Mouse (Mus musculus): Measurements from ENCODE around the gene Gtf2a1. TPM values are rescaled to one million over a fixed set of nuclear protein-coding genes. Genes with fewer than 3 reads are reported as not detected.
"Not testable (repeated sequence)": the region's sequence is repeated elsewhere in the genome, so short reads cannot be mapped to it uniquely, and the experiment has no call there.

The Gtf2a1 gene
- polyA plus RNA-seq, 1 experiment from 2014 or later, result 37.6 TPM

DNA sequence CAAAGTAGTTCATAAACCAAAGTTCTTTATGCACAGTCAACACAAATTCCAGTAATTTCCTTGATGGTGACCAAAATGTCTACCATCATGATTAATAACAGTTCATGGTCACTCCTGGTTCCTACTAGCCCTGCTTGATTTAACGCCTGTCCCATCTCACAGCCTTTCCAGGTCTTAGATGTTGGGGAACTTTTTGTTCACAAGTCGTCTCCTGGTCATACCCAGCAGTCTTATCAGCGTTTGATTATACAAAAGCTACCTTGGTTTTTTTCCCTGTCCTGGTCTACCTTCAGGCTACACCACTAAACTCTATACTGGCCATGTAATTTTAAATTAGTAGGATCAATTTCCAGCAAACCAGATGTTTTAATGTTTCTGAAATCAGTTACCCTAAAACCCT lies 3.2 kb downstream of the Gtf2a1 start:
- ATAC-seq (ENCODE audit: insufficient number of reproducible peaks, insufficient read depth, low FRiP score, low read depth), result no peak
- Histone ChIP-seq H3K9me3 (ENCODE audit: control insufficient read depth, low read depth, low read length) (no peaks in the 10 kb centered on the region), H3K4me2 (replicated peaks; ENCODE audit: low read depth, low read length) (peak overlapping the region; percentile 58), H3K4me3 (ENCODE audit: low read depth, low read length) (peak overlapping the region; percentile 52), H3K27me3 (ENCODE audit: control insufficient read depth, insufficient read depth, low read length) (no peaks in the 10 kb centered on the region), H3K27ac (ENCODE audit: low read length) (no peak overlapping the region), H3K4me1 (ENCODE audit: control insufficient read depth, insufficient read depth, low read length) (peaks cover 13% of the 10 kb centered on the region), H3K9ac (replicated peaks; ENCODE audit: low read depth, low read length) (no peak overlapping the region), H3K36me3 (ENCODE audit: control insufficient read depth, insufficient read depth, low read length) (peaks cover 22% of the 10 kb centered on the region; the same call in 1 of the 2 replicates)
- 44% methylated on average over 3 of the region's 3 CpGs for whole genome bisulfite sequencing

DNA sequence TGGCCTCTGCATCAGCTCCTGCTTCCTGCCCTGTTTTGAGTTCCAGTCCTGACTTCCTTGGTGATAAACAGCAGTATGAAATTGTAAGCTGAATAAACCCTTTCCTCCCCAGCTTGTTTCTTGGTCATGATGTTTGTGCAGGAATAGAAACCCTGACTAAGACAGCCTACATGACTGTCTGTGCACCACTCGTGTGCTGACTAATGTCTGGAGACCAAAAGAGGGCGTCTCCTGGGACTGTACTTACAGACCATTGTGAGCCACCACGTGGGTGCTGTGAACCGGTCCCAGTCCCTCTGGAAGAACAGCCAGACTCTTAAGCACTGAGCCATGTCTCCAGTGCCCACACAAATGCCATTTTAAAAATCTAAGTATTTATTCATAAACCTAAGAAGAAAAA lies 4.5 kb downstream of the Gtf2a1 start:
- peaks cover 22% of the 10 kb centered on the region; the same call in 1 of the 2 replicates for H3K36me3 ChIP-seq (ENCODE audit: control insufficient read depth, insufficient read depth, low read length)
- not testable (repeated sequence) for H3K4me1 ChIP-seq (ENCODE audit: control insufficient read depth, insufficient read depth, low read length); H3K9ac ChIP-seq (replicated peaks; ENCODE audit: low read depth, low read length); H3K9me3 ChIP-seq (ENCODE audit: control insufficient read depth, low read depth, low read length); H3K4me2 ChIP-seq (replicated peaks; ENCODE audit: low read depth, low read length); H3K4me3 ChIP-seq (ENCODE audit: low read depth, low read length); H3K27me3 ChIP-seq (ENCODE audit: control insufficient read depth, insufficient read depth, low read length); ATAC-seq (ENCODE audit: insufficient number of reproducible peaks, insufficient read depth, low FRiP score, low read depth); H3K27ac ChIP-seq (ENCODE audit: low read length)
- WGBS, result 91% methylated on average over 4 of the region's 4 CpGs

- ATAC-seq (ENCODE audit: insufficient number of reproducible peaks, insufficient read depth, low FRiP score, low read depth), result no peak
- H3K4me1 ChIP-seq (ENCODE audit: control insufficient read depth, insufficient read depth, low read length), result peaks cover 8% of the 10 kb centered on the region
- H3K4me3 ChIP-seq (ENCODE audit: low read depth, low read length), result no peak overlapping the region
- WGBS, result 92% methylated on average over 3 of the region's 3 CpGs
- H3K27me3 ChIP-seq (ENCODE audit: control insufficient read depth, insufficient read depth, low read length), result no peaks in the 10 kb centered on the region
- no peaks in the 10 kb centered on the region for H3K9me3 ChIP-seq (ENCODE audit: control insufficient read depth, low read depth, low read length)
- H3K36me3 ChIP-seq (ENCODE audit: control insufficient read depth, insufficient read depth, low read length), result peaks cover 22% of the 10 kb centered on the region; the same call in 1 of the 2 replicates
- no peak overlapping the region for H3K9ac ChIP-seq (replicated peaks; ENCODE audit: low read depth, low read length)
- H3K4me2 ChIP-seq (replicated peaks; ENCODE audit: low read depth, low read length), result no peak overlapping the region
- no peak overlapping the region for H3K27ac ChIP-seq (ENCODE audit: low read length)
These were observed 5.1 kb downstream of the Gtf2a1 start for GRCm38 (mm10) chr12:91585206-91585605.

- Histone ChIP-seq H3K27ac (ENCODE audit: low read length) (no peak overlapping the region), H3K4me2 (replicated peaks; ENCODE audit: low read depth, low read length) (no peak overlapping the region), H3K9ac (replicated peaks; ENCODE audit: low read depth, low read length) (no peak overlapping the region), H3K27me3 (ENCODE audit: control insufficient read depth, insufficient read depth, low read length) (no peaks in the 10 kb centered on the region), H3K9me3 (ENCODE audit: control insufficient read depth, low read depth, low read length) (no peaks in the 10 kb centered on the region), H3K4me1 (ENCODE audit: control insufficient read depth, insufficient read depth, low read length) (peaks cover 8% of the 10 kb centered on the region), H3K36me3 (ENCODE audit: control insufficient read depth, insufficient read depth, low read length) (peaks cover 22% of the 10 kb centered on the region; the same call in 1 of the 2 replicates), H3K4me3 (ENCODE audit: low read depth, low read length) (no peak overlapping the region)
- WGBS, result 78% methylated on average over 6 of the region's 6 CpGs
- ATAC-seq (ENCODE audit: insufficient number of reproducible peaks, insufficient read depth, low FRiP score, low read depth), result no peak
These were observed 6.9 kb downstream of the Gtf2a1 start for GRCm38 (mm10) chr12:91583409-91583808.

DNA sequence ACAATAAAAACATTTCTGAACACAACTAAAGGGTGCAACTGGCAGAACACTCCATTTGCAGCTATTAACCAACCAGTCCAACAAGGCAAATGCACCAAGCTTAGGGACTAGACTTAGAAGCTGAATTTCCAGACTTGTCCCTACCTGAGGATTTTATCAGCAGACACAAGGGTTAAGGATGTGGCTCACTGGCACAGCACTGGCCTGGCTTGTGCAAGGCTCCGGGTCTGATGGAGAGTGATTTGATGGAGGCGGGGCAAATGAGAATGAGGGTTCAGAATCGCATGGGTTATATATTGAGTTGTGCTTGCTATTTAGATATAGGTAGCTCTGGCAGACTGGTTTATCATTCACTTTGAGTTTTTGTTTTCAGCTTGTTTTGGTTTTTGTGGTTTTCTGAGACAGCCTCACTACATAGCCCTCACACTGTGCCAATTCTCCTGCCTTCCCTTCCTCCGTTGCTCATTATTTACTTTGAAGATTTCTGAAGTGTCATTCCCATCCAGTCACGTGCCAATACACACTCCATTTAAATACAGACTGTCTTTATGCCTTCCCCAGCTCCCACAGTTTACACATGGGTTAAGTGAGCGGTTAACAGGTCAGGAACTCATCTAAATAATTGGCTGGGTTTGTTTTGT lies 7.8 kb downstream of the Gtf2a1 start:
- Histone ChIP-seq H3K9me3 (ENCODE audit: control insufficient read depth, low read depth, low read length) (no peaks in the 10 kb centered on the region), H3K4me3 (ENCODE audit: low read depth, low read length) (no peak overlapping the region), H3K9ac (replicated peaks; ENCODE audit: low read depth, low read length) (no peak overlapping the region), H3K4me1 (ENCODE audit: control insufficient read depth, insufficient read depth, low read length) (peaks cover 6% of the 10 kb centered on the region), H3K27ac (ENCODE audit: low read length) (no peak overlapping the region), H3K36me3 (ENCODE audit: control insufficient read depth, insufficient read depth, low read length) (peaks cover 25% of the 10 kb centered on the region; the same call in 1 of the 2 replicates), H3K4me2 (replicated peaks; ENCODE audit: low read depth, low read length) (no peak overlapping the region), H3K27me3 (ENCODE audit: control insufficient read depth, insufficient read depth, low read length) (no peaks in the 10 kb centered on the region)
- no peak for ATAC-seq (ENCODE audit: insufficient number of reproducible peaks, insufficient read depth, low FRiP score, low read depth)
- 55% methylated on average over 6 of the region's 6 CpGs for WGBS

GRCm38 (mm10) chr12:91581204-91582070 lies 8.8 kb downstream of the Gtf2a1 start:
- Histone ChIP-seq H3K9ac (replicated peaks; ENCODE audit: low read depth, low read length) (no peak overlapping the region), H3K27ac (ENCODE audit: low read length) (no peak overlapping the region), H3K4me1 (ENCODE audit: control insufficient read depth, insufficient read depth, low read length) (no peaks in the 10 kb centered on the region), H3K27me3 (ENCODE audit: control insufficient read depth, insufficient read depth, low read length) (no peaks in the 10 kb centered on the region), H3K4me2 (replicated peaks; ENCODE audit: low read depth, low read length) (no peak overlapping the region), H3K36me3 (ENCODE audit: control insufficient read depth, insufficient read depth, low read length) (peaks cover 28% of the 10 kb centered on the region), H3K9me3 (ENCODE audit: control insufficient read depth, low read depth, low read length) (no peaks in the 10 kb centered on the region), H3K4me3 (ENCODE audit: low read depth, low read length) (no peak overlapping the region)
- ATAC-seq (ENCODE audit: insufficient number of reproducible peaks, insufficient read depth, low FRiP score, low read depth), result no peak
- 82% methylated on average over 6 of the region's 6 CpGs for WGBS

GRCm38 (mm10) chr12:91579665-91580064 lies 10.6 kb downstream of the Gtf2a1 start:
- H3K9me3 ChIP-seq (ENCODE audit: control insufficient read depth, low read depth, low read length), result no peaks in the 10 kb centered on the region
- no peak overlapping the region for H3K9ac ChIP-seq (replicated peaks; ENCODE audit: low read depth, low read length)
- no peak overlapping the region for H3K4me2 ChIP-seq (replicated peaks; ENCODE audit: low read depth, low read length)
- H3K4me1 ChIP-seq (ENCODE audit: control insufficient read depth, insufficient read depth, low read length), result no peaks in the 10 kb centered on the region
- H3K4me3 ChIP-seq (ENCODE audit: low read depth, low read length), result no peak overlapping the region
- WGBS, result 77% methylated on average over 2 of the region's 2 CpGs
- H3K27me3 ChIP-seq (ENCODE audit: control insufficient read depth, insufficient read depth, low read length), result no peaks in the 10 kb centered on the region
- H3K36me3 ChIP-seq (ENCODE audit: control insufficient read depth, insufficient read depth, low read length), result peaks cover 27% of the 10 kb centered on the region
- no peak overlapping the region for H3K27ac ChIP-seq (ENCODE audit: low read length)
- ATAC-seq (ENCODE audit: insufficient number of reproducible peaks, insufficient read depth, low FRiP score, low read depth), result no peak

GRCm38 (mm10) chr12:91571708-91572107 lies 18.6 kb downstream of the Gtf2a1 start:
- no peaks in the 10 kb centered on the region for H3K27me3 ChIP-seq (ENCODE audit: control insufficient read depth, insufficient read depth, low read length)
- H3K36me3 ChIP-seq (ENCODE audit: control insufficient read depth, insufficient read depth, low read length), result peaks cover 40% of the 10 kb centered on the region
- no peak overlapping the region for H3K27ac ChIP-seq (ENCODE audit: low read length)
- no peaks in the 10 kb centered on the region for H3K9me3 ChIP-seq (ENCODE audit: control insufficient read depth, low read depth, low read length)
- 85% methylated on average over 2 of the region's 2 CpGs for WGBS
- no peak overlapping the region for H3K9ac ChIP-seq (replicated peaks; ENCODE audit: low read depth, low read length)
- no peak for ATAC-seq (ENCODE audit: insufficient number of reproducible peaks, insufficient read depth, low FRiP score, low read depth)
- no peak overlapping the region for H3K4me3 ChIP-seq (ENCODE audit: low read depth, low read length)
- no peaks in the 10 kb centered on the region for H3K4me1 ChIP-seq (ENCODE audit: control insufficient read depth, insufficient read depth, low read length)
- no peak overlapping the region for H3K4me2 ChIP-seq (replicated peaks; ENCODE audit: low read depth, low read length)

Data from stomach, embryonic 14.5 days (tissue).